Mouse (Mus musculus) limb, embryonic 14.5 days (tissue): ENCODE results near the gene Psmf1. TPM values are rescaled to one million over a fixed set of nuclear protein-coding genes. Genes with fewer than 3 reads are reported as not detected.

ENCODE experiments used
- ATAC-seq: fragments of 200-750 bp; cut with Nextera tagmentation; 2 replicates; pipeline ENCODE4 v1.8.0; 2017; ENCODE audit warnings: low read depth, moderate number of reproducible peaks, moderate TSS enrichment; ENCODE audit not compliant: low FRiP score
- DNase-seq: peaks from one replicate; pipeline ENCODE4 v3.0.0-alpha.2; 2015; ENCODE audit warnings: low spot score
- H3K27ac ChIP-seq: fragments of 300-500 bp; sonication (generic); replicated peaks from 2 replicates; pipeline ENCODE4 v1.5.1; 2014; ENCODE audit warnings: low read depth, mild to moderate bottlenecking, low read length, moderate library complexity, mixed read lengths
- H3K27me3 ChIP-seq: fragments of 300-500 bp; sonication (generic); 2 replicates; pipeline ENCODE4 v1.6.1; 2014; ENCODE audit warnings: low read length, mixed read lengths; ENCODE audit not compliant: control insufficient read depth, insufficient read depth
- H3K36me3 ChIP-seq: fragments of 300-500 bp; sonication (generic); 2 replicates; pipeline ENCODE4 v1.6.1; 2014; ENCODE audit warnings: mild to moderate bottlenecking, low read length, moderate library complexity, mixed read lengths; ENCODE audit not compliant: control insufficient read depth, insufficient read depth
- H3K4me1 ChIP-seq: fragments of 300-500 bp; sonication (generic); 2 replicates; pipeline ENCODE4 v1.6.1; 2014; ENCODE audit warnings: antibody characterized with exemption, low read length, mixed read lengths; ENCODE audit not compliant: control insufficient read depth, insufficient read depth
- H3K4me2 ChIP-seq: fragments of 300-500 bp; sonication (generic); replicated peaks from 2 replicates; pipeline ENCODE4 v1.6.1; 2014; ENCODE audit warnings: low read depth, mild to moderate bottlenecking, low read length, moderate library complexity; ENCODE audit not compliant: severe bottlenecking
- H3K4me3 ChIP-seq: fragments of 300-500 bp; sonication (generic); replicated peaks from 2 replicates; pipeline ENCODE4 v1.5.1; 2014; ENCODE audit warnings: low read length
- H3K9ac ChIP-seq: fragments of 300-500 bp; sonication (generic); 2 replicates; pipeline ENCODE4 v1.6.1; 2014; ENCODE audit warnings: mild to moderate bottlenecking, low read depth, low read length, moderate library complexity; ENCODE audit not compliant: severe bottlenecking
- H3K9me3 ChIP-seq: fragments of 300-500 bp; sonication (generic); 2 replicates; pipeline ENCODE4 v1.6.1; 2016; ENCODE audit warnings: low read length; ENCODE audit not compliant: control insufficient read depth
- POLR2A ChIP-seq: fragments of 200-500 bp; IDR thresholded peaks from 2 replicates; pipeline ENCODE4 v1.8.0; 2012; ENCODE audit warnings: inconsistent platforms, mild to moderate bottlenecking, moderate library complexity, borderline replicate concordance; ENCODE audit not compliant: insufficient read depth, insufficient read length; ENCODE audit errors: extremely low read depth
- WGBS: fragments of 180-500 bp; shearing (Covaris S2); extraction: QIAGEN DNeasy Blood & Tissue Kit; methylation state at CpG from one replicate; pipeline ENCODE4 v1.1.7; 2014; 5-methylcytosine and 5-hydroxymethylcytosine counted together
- polyA plus RNA-seq, 2 experiments: library from polyadenylated mRNA; depleted of rRNA in 1 of 2; stranded (reverse) in 1 of 2; unstranded in 1 of 2; fragments of >200 nt; fragmentation: Nextera tagmentation in 1 of 2; extraction: Ambion mirVana in 1 of 2; gene quantifications; 2 replicates each; pipeline versions ENCODE4 v1.2.1 to v1.2.3; 2012 to 2014

The Psmf1 gene
- polyA plus RNA-seq, 2 experiments, result 36.0 to 46.4 TPM

- Histone ChIP-seq H3K9ac (peak overlapping the region; percentile 87), H3K36me3 (peaks cover 3% of the 10 kb centered on the region; the same call in 1 of the 2 replicates), H3K4me2 (peak overlapping the region; percentile 73), H3K4me3 (peak overlapping the region; percentile 84), H3K27ac (peak overlapping the region; percentile 74), H3K27me3 (no peaks in the 10 kb centered on the region), H3K9me3 (no peaks in the 10 kb centered on the region), H3K4me1 (peaks cover 7% of the 10 kb centered on the region; the same call in 1 of the 2 replicates)
- 2% methylated on average over 59 of the region's 61 CpGs for WGBS
- DNase-seq (peak; percentile 88), ATAC-seq (peak; percentile 94)
- TF ChIP-seq POLR2A, result peak; percentile 82; the same call in 1 of the 2 replicates
These were observed 3.1 kb downstream of the Psmf1 start for GRCm38 (mm10) chr2:151740741-151741526.

- WGBS, result 91% methylated on average over 7 of the region's 7 CpGs
These were observed 4.5 kb downstream of the Psmf1 start for GRCm38 (mm10) chr2:151739505-151739904.

DNA sequence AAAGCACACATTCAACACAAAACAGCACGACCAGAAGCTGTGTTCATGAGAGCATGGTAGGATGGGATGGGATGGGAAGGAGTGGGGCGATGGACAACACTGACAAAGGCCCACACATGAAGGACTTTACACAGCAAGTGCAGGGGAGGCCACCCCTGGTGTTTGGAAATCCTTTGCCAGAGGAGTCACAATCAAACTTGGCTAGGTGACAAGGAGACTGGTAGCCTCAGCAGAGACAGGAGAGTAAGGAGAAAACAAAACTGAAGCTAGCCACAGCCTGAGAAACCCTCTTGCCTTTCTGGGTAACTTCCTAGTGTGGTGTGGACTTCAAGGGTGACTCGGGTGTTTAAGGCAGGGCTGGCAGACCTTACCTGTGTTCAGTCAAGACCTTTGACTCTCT lies 4.9 kb downstream of the Psmf1 start:
- Histone ChIP-seq H3K4me3 (no peak overlapping the region), H3K27me3 (no peaks in the 10 kb centered on the region), H3K36me3 (peaks cover 8% of the 10 kb centered on the region), H3K4me1 (peaks cover 7% of the 10 kb centered on the region; the same call in 1 of the 2 replicates), H3K4me2 (no peak overlapping the region), H3K9ac (no peak overlapping the region), H3K9me3 (no peaks in the 10 kb centered on the region), H3K27ac (no peak overlapping the region)
- DNase-seq (no peak), ATAC-seq (no peak)
- TF ChIP-seq POLR2A, result no peak
- WGBS, result 87% methylated on average over 3 of the region's 3 CpGs

More at GRCm38 (mm10) chr2:151739505-151739904, 4.5 kb downstream of the Psmf1 start:
- Histone ChIP-seq H3K9me3 (no peaks in the 10 kb centered on the region), H3K4me2 (no peak overlapping the region), H3K9ac (no peak overlapping the region), H3K27me3 (no peaks in the 10 kb centered on the region), H3K36me3 (peaks cover 3% of the 10 kb centered on the region), H3K4me1 (peaks cover 7% of the 10 kb centered on the region; the same call in 1 of the 2 replicates), H3K27ac (no peak overlapping the region), H3K4me3 (no peak overlapping the region)
- TF ChIP-seq POLR2A, result no peak
- no peak for DNase-seq
- ATAC-seq, result no peak

GRCm38 (mm10) chr2:151738460-151738859 lies 5.5 kb downstream of the Psmf1 start:
- Histone ChIP-seq H3K9me3 (no peaks in the 10 kb centered on the region), H3K36me3 (peaks cover 12% of the 10 kb centered on the region), H3K27ac (no peak overlapping the region), H3K4me3 (no peak overlapping the region), H3K9ac (no peak overlapping the region), H3K27me3 (no peaks in the 10 kb centered on the region), H3K4me2 (no peak overlapping the region), H3K4me1 (peaks cover 7% of the 10 kb centered on the region; the same call in 1 of the 2 replicates)
- WGBS, result 84% methylated on average over 4 of the region's 4 CpGs
- no peak for DNase-seq
- no peak for ATAC-seq
- TF ChIP-seq POLR2A, result no peak

GRCm38 (mm10) chr2:151735422-151735821 lies 8.6 kb downstream of the Psmf1 start:
- TF ChIP-seq POLR2A, result no peak
- Histone ChIP-seq H3K27ac (no peak overlapping the region), H3K9me3 (no peaks in the 10 kb centered on the region), H3K4me3 (no peak overlapping the region), H3K9ac (no peak overlapping the region), H3K4me1 (peaks cover 4% of the 10 kb centered on the region; the same call in 1 of the 2 replicates), H3K36me3 (peaks cover 23% of the 10 kb centered on the region), H3K4me2 (no peak overlapping the region), H3K27me3 (no peaks in the 10 kb centered on the region)
- 93% methylated on average over 6 of the region's 6 CpGs for whole genome bisulfite sequencing
- DNase-seq (no peak), ATAC-seq (no peak)
